20 mouse cellular contexts compared by ENCODE assay signal in the genomic region with DNA sequence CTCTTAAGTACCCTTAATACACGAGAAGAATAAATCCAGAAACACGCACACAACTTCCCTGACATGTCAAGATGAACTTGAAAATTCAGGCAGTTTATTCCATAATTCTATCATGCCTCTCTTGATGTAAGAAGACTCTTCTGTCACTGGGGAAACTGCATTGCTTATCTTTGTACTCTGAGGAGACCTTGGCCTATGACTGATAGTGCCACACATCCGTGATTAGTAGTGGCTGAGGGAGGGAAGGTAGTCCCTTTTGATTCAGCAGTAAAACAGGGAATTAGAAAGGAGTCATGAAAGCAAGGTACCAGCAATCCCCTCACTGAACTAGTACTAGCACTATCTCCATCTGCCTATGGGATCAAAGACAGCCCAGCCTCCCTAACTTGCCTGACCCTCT. TPM values are rescaled to one million over a fixed set of nuclear protein-coding genes. Genes with fewer than 3 reads are reported as not detected.
DNase-seq lines count a peak whose midpoint lies in the region; ATAC-seq and TF ChIP-seq lines count a peak whose summit lies in the region.
"Had no signal": no experiment of that assay in that cellular context is flagged by ENCODE, and none has a peak within 500 bp of the region (broad histone marks: within the 10 kb centered on the region; RNA-seq: fewer than 3 reads in every experiment).

No protein-coding gene starts in this region.

- peak; percentile 13 for DNase-seq in adrenal gland, postnatal 14 days
- DNase-seq in adrenal gland, postnatal 25 days, result no peak
- DNase-seq in MEL (ENCODE audit: low read depth, low spot score), result peak; percentile 36
- DNase-seq in liver, embryonic 13.5 days, result no peak
- DNase-seq in adipocyte (ENCODE audit: low spot score), result no peak
- DNase-seq in urinary bladder, postnatal 25 days (ENCODE audit: low spot score), result no peak
- DNase-seq: cerebellum, adult 11 months; cerebellum, adult 8-10 months; cerebellum, postnatal 14 days; embryo, embryonic 11 days; gastrocnemius, postnatal 10 days; heart, adult 18-20 months; heart, postnatal 14 days had no signal

- H3K27ac ChIP-seq in MEL (ENCODE audit: control insufficient read depth, low read depth, low read length), result no peak overlapping the region
- 0 out of 2 replicates have a peak overlapping the region, but pooled peaks have one; percentile 26 for H3K27ac ChIP-seq in liver, embryonic 13.5 days
- H3K27ac ChIP-seq: embryonic facial prominence, embryonic 12.5 days; forebrain, embryonic 15.5 days; heart, embryonic 10.5 days; heart, embryonic 15.5 days; hindbrain, embryonic 13.5 days; hindbrain, postnatal 0 days had no signal

- H3K36me3 ChIP-seq in MEL (ENCODE audit: control insufficient read depth in 1 of 2, insufficient read depth in 2 of 2, low read length in 2 of 2), result peaks cover 0 to 11% of the 10 kb centered on the region in 2 experiments; a peak in 2 of 4 replicates
- H3K36me3 ChIP-seq in liver, embryonic 13.5 days, result no peaks in the 10 kb centered on the region
- H3K36me3 ChIP-seq: embryonic facial prominence, embryonic 12.5 days; forebrain, embryonic 15.5 days; heart, embryonic 10.5 days; heart, embryonic 15.5 days; hindbrain, embryonic 13.5 days had no signal

- H3K9me3 ChIP-seq in MEL (replicated peaks; ENCODE audit: insufficient read depth, low read length), result no peaks in the 10 kb centered on the region
- H3K9me3 ChIP-seq in liver, embryonic 13.5 days (replicated peaks), result no peaks in the 10 kb centered on the region
- H3K9me3 ChIP-seq: embryonic facial prominence, embryonic 12.5 days; forebrain, embryonic 15.5 days; heart, embryonic 10.5 days; heart, embryonic 15.5 days; hindbrain, embryonic 13.5 days had no signal

- H3K79me2 ChIP-seq in MEL (ENCODE audit: control insufficient read depth, insufficient read depth, low read length, poor library complexity), result no peaks in the 10 kb centered on the region

- no peak for TF ChIP-seq POLR2A in MEL (IDR thresholded peaks at IDR 0.05; ENCODE audit: control insufficient read depth in 1 of 2, insufficient read depth in 1 of 2, low read depth in 1 of 2, low read length in 2 of 2, poor library complexity in 1 of 2)

- peaks cover 2 to 6% of the 10 kb centered on the region in 2 experiments for H3K4me1 ChIP-seq in MEL (ENCODE audit: control insufficient read depth in 1 of 2, insufficient read depth in 2 of 2, low read length in 2 of 2)
- H3K4me1 ChIP-seq in liver, embryonic 13.5 days (replicated peaks), result peaks cover 33% of the 10 kb centered on the region
- H3K4me1 ChIP-seq: embryonic facial prominence, embryonic 12.5 days; forebrain, embryonic 15.5 days; heart, embryonic 10.5 days; heart, embryonic 15.5 days had no signal

- peak; percentile 49 to 59 for TF ChIP-seq EP300 in MEL (IDR thresholded peaks at IDR 0.05; ENCODE audit: low read depth in 1 of 2, low read length in 2 of 2)

- ATAC-seq in liver, embryonic 13.5 days (ENCODE audit: low read depth), result peak; percentile 80
- ATAC-seq in megakaryocyte progenitor cell, adult 5-6 weeks (replicated peaks; ENCODE audit: poor library complexity), result peak; percentile 34; the same call in 1 of the 2 replicates
- ATAC-seq: forebrain, embryonic 15.5 days; hindbrain, postnatal 0 days had no signal

- H3K4me2 ChIP-seq in liver, embryonic 13.5 days, result no peak overlapping the region
- H3K4me2 ChIP-seq: embryonic facial prominence, embryonic 12.5 days; forebrain, embryonic 15.5 days; heart, embryonic 15.5 days; hindbrain, embryonic 13.5 days had no signal

- H3K4me3 ChIP-seq in MEL (ENCODE audit: control insufficient read depth in 1 of 2, insufficient read depth in 1 of 2, low read depth in 2 of 2, low read length in 2 of 2), result no peak overlapping the region
- no peak overlapping the region for H3K4me3 ChIP-seq in liver, embryonic 13.5 days (replicated peaks)
- H3K4me3 ChIP-seq: embryonic facial prominence, embryonic 12.5 days; forebrain, embryonic 15.5 days; heart, embryonic 10.5 days; heart, embryonic 15.5 days; hindbrain, embryonic 13.5 days had no signal

- H3K9ac ChIP-seq in MEL (ENCODE audit: control insufficient read depth, low read depth, low read length, poor library complexity, severe bottlenecking), result no peak overlapping the region
- H3K9ac ChIP-seq in liver, embryonic 13.5 days, result 0 out of 2 replicates have a peak overlapping the region, but pooled peaks have one; percentile 13
- H3K9ac ChIP-seq: embryonic facial prominence, embryonic 12.5 days; forebrain, embryonic 15.5 days; heart, embryonic 15.5 days; hindbrain, embryonic 13.5 days had no signal

- no peak for TF ChIP-seq CTCF in MEL (IDR thresholded peaks at IDR 0.05 in 2 of 3, conservative IDR thresholded peaks at IDR 0.05 in 1 of 3; ENCODE audit: control insufficient read depth in 1 of 3, insufficient read depth in 1 of 3, low read depth in 2 of 3, low read length in 3 of 3, poor library complexity in 1 of 3, severe bottlenecking in 1 of 3)

- no peak for TF ChIP-seq RAD21 in MEL (IDR thresholded peaks at IDR 0.05; ENCODE audit: low read depth, low read length)

- no peaks in the 10 kb centered on the region for H3K27me3 ChIP-seq in MEL (ENCODE audit: control insufficient read depth in 1 of 2, insufficient read depth in 2 of 2, low read length in 2 of 2)
- no peaks in the 10 kb centered on the region for H3K27me3 ChIP-seq in liver, embryonic 13.5 days
- H3K27me3 ChIP-seq: embryonic facial prominence, embryonic 12.5 days; forebrain, embryonic 15.5 days; heart, embryonic 15.5 days; hindbrain, embryonic 13.5 days had no signal

- WGBS in liver, embryonic 13.5 days (ENCODE audit: insufficient replicate concordance), result 55% methylated on average over 3 of the region's 3 CpGs

TF ChIP-seq in MEL, 35 proteins besides CTCF, POLR2A, EP300 and RAD21:
- peak; percentile 60; the same call in 1 of the 2 replicates for TF ChIP-seq GATA1 (IDR thresholded peaks at IDR 0.05; ENCODE audit: low read depth, low read length)
- 0 out of 2 replicates have a peak, but pooled peaks have one; percentile 48 for TF ChIP-seq TCF12 (IDR thresholded peaks at IDR 0.05; ENCODE audit: low read depth, low read length)
- peak; percentile 46; the same call in 1 of the 2 replicates for TF ChIP-seq RCOR1 (IDR thresholded peaks at IDR 0.05; ENCODE audit: low read depth, low read length)
- TF ChIP-seq POLR2AphosphoS5 (IDR thresholded peaks at IDR 0.05; ENCODE audit: borderline replicate concordance, low read depth, low read length), result no peak
- no peak for TF ChIP-seq TBP (IDR thresholded peaks at IDR 0.05; ENCODE audit: low read depth, low read length)
- no peak for TF ChIP-seq UBTF (IDR thresholded peaks at IDR 0.05; ENCODE audit: borderline replicate concordance, insufficient read depth, low read depth, low read length)
- TF ChIP-seq MXI1 (IDR thresholded peaks at IDR 0.05; ENCODE audit: low read depth, low read length), result no peak

RNA-seq across cellular contexts. Expression of a gene that starts 22.6 kb away (rescaled TPM):
- total RNA-seq in adrenal gland, postnatal 14 days (2021), result 16.8 and 21.5 TPM in 2 replicates
- total RNA-seq in adrenal gland, postnatal 25 days (2021), result 16.1 and 22.3 TPM in 2 replicates
- total RNA-seq in MEL (2012; rRNA removed), result 3.2 and 4.2 TPM in 2 replicates
- 100 to 1,000 TPM in 1 of 2 experiments, 1 to 10 TPM in 1; 4.9 to 114 TPM for polyA plus RNA-seq in MEL (2012; ENCODE audit: insufficient read depth in 1 of 2, insufficient read length in 2 of 2, low read depth in 1 of 2, low replicate concordance in 2 of 2, missing spikeins in 1 of 2)
- 1.3 and 1.4 TPM in 2 replicates for polyA plus RNA-seq in liver, embryonic 13.5 days (2015; fragmentation: Nextera tagmentation; extraction: Ambion mirVana)
- 7.7 and 9.5 TPM in 2 replicates for total RNA-seq in megakaryocyte progenitor cell, adult 5-6 weeks (2015)
- total RNA-seq in megakaryocyte progenitor cell, adult 5-6 weeks (2017), result 11.7 and 20.2 TPM in 2 replicates

Comparison
In these comparisons a context has a peak if more than half of its experiments do, and no peak if none do; other contexts are left out.
1. DNase-seq: peak in adrenal gland, postnatal 14 days (single experiment) and MEL (single experiment); none in adrenal gland, postnatal 25 days (single experiment), liver, embryonic 13.5 days (single experiment), adipocyte (single experiment) and urinary bladder, postnatal 25 days (single experiment).